Mouse (Mus musculus): ENCODE results near the gene Ptprg. TPM values are rescaled to one million over a fixed set of nuclear protein-coding genes. Genes with fewer than 3 reads are reported as not detected.
A peak's percentile ranks its signal among the peaks of the same experiment; 100 is the strongest.

The Ptprg gene
- polyA plus RNA-seq, 1 experiment, result 48.6 TPM

- TF ChIP-seq CTCF (IDR thresholded peaks at IDR 0.05; ENCODE audit: borderline replicate concordance, extremely low read depth, insufficient read depth, insufficient read length), result no peak
- no peak for TF ChIP-seq POLR2A (IDR thresholded peaks at IDR 0.05; ENCODE audit: borderline replicate concordance, extremely low read depth, insufficient read depth, insufficient read length, poor library complexity, severe bottlenecking)
- no peak for DNase-seq (ENCODE audit: low read depth)
Observed at GRCm38 (mm10) chr14:11758185-11758584, 204.9 kb downstream of the Ptprg start.

- no peak for TF ChIP-seq POLR2A (IDR thresholded peaks at IDR 0.05; ENCODE audit: borderline replicate concordance, extremely low read depth, insufficient read depth, insufficient read length, poor library complexity, severe bottlenecking)
- TF ChIP-seq CTCF (IDR thresholded peaks at IDR 0.05; ENCODE audit: borderline replicate concordance, extremely low read depth, insufficient read depth, insufficient read length), result no peak
- DNase-seq (ENCODE audit: low read depth), result peak; percentile 31
Observed at GRCm38 (mm10) chr14:11759356-11759755, 206.0 kb downstream of the Ptprg start.

DNA sequence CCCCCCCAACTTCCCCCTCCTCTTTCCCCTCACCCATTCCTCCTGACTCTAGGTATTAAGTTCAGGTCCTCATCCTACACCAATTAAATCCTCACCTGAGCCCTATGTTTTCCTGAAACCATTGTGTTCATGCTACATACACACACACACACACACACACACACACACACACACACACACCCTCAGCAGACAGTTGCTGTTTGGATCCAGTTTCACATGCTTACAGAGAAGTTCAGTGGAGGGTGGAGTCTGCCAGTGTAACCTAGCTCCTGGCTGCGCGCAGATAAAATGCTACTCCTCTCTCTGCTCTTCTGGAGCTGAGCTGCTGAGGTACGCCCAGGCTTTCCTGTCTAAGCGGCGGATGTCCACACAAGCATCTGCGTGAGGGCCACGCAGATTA, 209.7 kb downstream of the Ptprg start:
- TF ChIP-seq CTCF (IDR thresholded peaks at IDR 0.05; ENCODE audit: borderline replicate concordance, extremely low read depth, insufficient read depth, insufficient read length), result no peak
- no peak for TF ChIP-seq POLR2A (IDR thresholded peaks at IDR 0.05; ENCODE audit: borderline replicate concordance, extremely low read depth, insufficient read depth, insufficient read length, poor library complexity, severe bottlenecking)
- DNase-seq (ENCODE audit: low read depth), result no peak

DNA sequence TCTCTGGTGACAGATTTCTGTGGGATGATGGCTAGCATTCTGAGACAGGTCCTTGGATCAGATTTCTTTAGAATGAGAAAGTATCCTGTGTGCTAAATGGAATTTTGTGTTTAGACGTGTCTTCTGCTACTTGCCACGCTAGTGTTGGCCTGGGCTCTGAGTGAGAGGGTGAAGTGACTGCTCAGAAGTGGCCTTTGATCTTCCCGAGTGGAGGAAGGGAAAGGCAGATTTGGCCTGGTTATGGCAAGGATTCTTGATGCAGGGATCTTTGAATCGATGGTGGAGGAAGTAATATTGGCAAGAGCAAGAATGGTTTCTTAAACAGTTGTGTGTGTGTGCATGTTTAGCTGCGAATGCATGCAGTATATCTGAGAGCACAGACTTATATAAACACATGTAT, 219.4 kb downstream of the Ptprg start:
- no peak for TF ChIP-seq POLR2A (IDR thresholded peaks at IDR 0.05; ENCODE audit: borderline replicate concordance, extremely low read depth, insufficient read depth, insufficient read length, poor library complexity, severe bottlenecking)
- TF ChIP-seq CTCF (IDR thresholded peaks at IDR 0.05; ENCODE audit: borderline replicate concordance, extremely low read depth, insufficient read depth, insufficient read length), result no peak
- DNase-seq (ENCODE audit: low read depth), result no peak

DNA sequence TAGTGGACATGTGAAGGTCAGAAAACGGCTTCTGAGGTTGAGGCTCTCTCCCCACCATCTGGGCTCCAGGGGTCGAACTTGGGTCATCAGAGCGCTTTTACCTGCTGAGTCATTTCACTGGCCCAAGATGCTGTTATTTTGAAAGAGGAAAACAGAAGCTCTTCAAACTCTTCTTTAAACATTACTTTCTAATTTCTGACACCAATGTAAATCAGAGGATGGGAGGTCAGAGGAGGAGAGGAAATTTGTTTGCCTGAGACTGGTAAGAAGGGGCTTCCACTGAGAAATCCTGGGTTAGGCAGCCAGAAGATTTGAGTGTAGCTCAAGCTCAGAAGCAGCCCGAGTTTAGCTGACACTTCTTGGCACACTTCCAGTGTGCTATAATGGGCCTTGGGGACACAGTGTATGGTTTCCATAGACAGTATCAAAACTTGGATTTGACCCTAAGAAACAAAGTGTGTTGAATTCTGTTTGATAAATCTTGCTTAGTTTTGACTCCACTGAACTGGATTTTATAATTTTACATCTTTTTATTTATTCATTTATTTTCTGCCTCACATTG, 221.2 kb downstream of the Ptprg start:
- no peak for TF ChIP-seq CTCF (IDR thresholded peaks at IDR 0.05; ENCODE audit: borderline replicate concordance, extremely low read depth, insufficient read depth, insufficient read length)
- TF ChIP-seq POLR2A (IDR thresholded peaks at IDR 0.05; ENCODE audit: borderline replicate concordance, extremely low read depth, insufficient read depth, insufficient read length, poor library complexity, severe bottlenecking), result no peak
- DNase-seq (ENCODE audit: low read depth), result peak; percentile 76

DNA sequence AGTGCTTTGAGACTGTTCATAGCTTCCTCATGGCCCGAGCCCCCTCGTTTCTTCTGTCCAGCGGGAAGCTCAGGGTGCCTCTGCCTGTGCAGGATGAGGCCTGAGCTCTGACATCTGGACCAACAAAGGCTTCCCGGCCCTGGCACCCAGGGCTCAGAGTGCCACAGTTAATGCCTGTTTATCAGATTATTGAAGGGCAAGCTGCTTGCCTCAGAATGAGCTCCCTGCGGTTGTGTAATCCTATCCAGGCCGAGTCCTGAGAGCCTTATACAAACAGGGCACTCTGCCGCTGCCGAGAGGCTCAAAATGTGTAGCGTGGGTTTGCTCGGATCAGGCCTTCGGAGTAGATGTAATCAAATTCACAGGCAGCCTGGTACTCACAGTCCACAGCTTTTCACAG, 221.9 kb downstream of the Ptprg start:
- TF ChIP-seq POLR2A (IDR thresholded peaks at IDR 0.05; ENCODE audit: borderline replicate concordance, extremely low read depth, insufficient read depth, insufficient read length, poor library complexity, severe bottlenecking) (no peak), CTCF (IDR thresholded peaks at IDR 0.05; ENCODE audit: borderline replicate concordance, extremely low read depth, insufficient read depth, insufficient read length) (no peak)
- DNase-seq (ENCODE audit: low read depth), result peak; percentile 81

DNA sequence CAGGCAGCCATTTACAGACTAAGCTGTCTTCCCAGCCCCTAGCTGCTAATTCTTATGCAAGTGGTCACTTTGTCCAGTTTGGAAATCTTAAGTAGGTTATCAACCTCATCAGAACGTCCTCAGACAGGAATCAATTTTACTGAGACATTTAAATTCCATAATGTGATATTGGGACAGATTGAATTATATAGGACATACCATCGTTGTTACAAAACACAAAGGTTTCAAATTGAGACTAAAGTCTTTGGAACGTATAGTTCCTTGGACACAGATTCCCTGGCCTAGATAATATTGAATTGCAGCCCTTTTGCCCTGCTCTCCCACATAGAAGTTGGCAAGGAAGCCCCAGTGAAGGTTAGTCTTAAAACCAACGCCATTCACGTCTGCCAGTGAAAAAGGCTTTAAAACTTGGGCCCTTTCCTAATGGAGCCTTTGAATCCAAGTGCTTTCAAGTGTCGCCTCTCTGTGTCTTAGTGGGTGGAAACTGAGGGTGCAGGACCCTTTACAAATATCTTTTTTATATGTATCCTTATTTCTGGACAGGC, 222.7 kb downstream of the Ptprg start:
- TF ChIP-seq CTCF (IDR thresholded peaks at IDR 0.05; ENCODE audit: borderline replicate concordance, extremely low read depth, insufficient read depth, insufficient read length) (no peak), POLR2A (IDR thresholded peaks at IDR 0.05; ENCODE audit: borderline replicate concordance, extremely low read depth, insufficient read depth, insufficient read length, poor library complexity, severe bottlenecking) (no peak)
- no peak for DNase-seq (ENCODE audit: low read depth)

- no peak for TF ChIP-seq CTCF (IDR thresholded peaks at IDR 0.05; ENCODE audit: borderline replicate concordance, extremely low read depth, insufficient read depth, insufficient read length)
- no peak for TF ChIP-seq POLR2A (IDR thresholded peaks at IDR 0.05; ENCODE audit: borderline replicate concordance, extremely low read depth, insufficient read depth, insufficient read length, poor library complexity, severe bottlenecking)
- no peak for DNase-seq (ENCODE audit: low read depth)
Observed at GRCm38 (mm10) chr14:11776566-11776965, 223.2 kb downstream of the Ptprg start.

- no peak for DNase-seq (ENCODE audit: low read depth)
- no peak for TF ChIP-seq CTCF (IDR thresholded peaks at IDR 0.05; ENCODE audit: borderline replicate concordance, extremely low read depth, insufficient read depth, insufficient read length)
- TF ChIP-seq POLR2A (IDR thresholded peaks at IDR 0.05; ENCODE audit: borderline replicate concordance, extremely low read depth, insufficient read depth, insufficient read length, poor library complexity, severe bottlenecking), result no peak
Observed at GRCm38 (mm10) chr14:11791190-11791589, 237.9 kb downstream of the Ptprg start.

GRCm38 (mm10) chr14:11793847-11794246, 240.5 kb downstream of the Ptprg start:
- peak; percentile 50 for DNase-seq (ENCODE audit: low read depth)
- TF ChIP-seq CTCF (IDR thresholded peaks at IDR 0.05; ENCODE audit: borderline replicate concordance, extremely low read depth, insufficient read depth, insufficient read length) (no peak), POLR2A (IDR thresholded peaks at IDR 0.05; ENCODE audit: borderline replicate concordance, extremely low read depth, insufficient read depth, insufficient read length, poor library complexity, severe bottlenecking) (no peak)

GRCm38 (mm10) chr14:11802355-11803035, 249.2 kb downstream of the Ptprg start:
- DNase-seq (ENCODE audit: low read depth), result no peak
- TF ChIP-seq CTCF (IDR thresholded peaks at IDR 0.05; ENCODE audit: borderline replicate concordance, extremely low read depth, insufficient read depth, insufficient read length), result no peak
- no peak for TF ChIP-seq POLR2A (IDR thresholded peaks at IDR 0.05; ENCODE audit: borderline replicate concordance, extremely low read depth, insufficient read depth, insufficient read length, poor library complexity, severe bottlenecking)

DNA sequence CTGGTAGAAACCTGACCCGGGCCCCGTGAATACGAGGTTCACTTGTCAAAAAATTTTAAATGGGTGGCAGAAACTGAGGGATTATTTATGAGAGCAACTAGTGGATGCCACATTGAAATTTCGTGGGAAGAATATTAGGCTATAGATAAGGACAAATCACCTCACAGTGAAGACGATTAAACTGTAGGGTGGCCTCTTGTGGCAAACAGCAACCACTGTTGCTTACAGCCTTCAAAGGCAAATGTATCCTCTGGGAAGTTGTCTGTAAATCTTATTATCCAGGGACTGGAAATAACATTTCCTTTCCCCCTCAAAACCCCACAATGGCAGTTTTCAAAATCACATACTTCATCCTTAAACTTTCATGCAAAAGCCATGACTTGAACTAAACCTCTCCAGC, 253.3 kb downstream of the Ptprg start:
- DNase-seq (ENCODE audit: low read depth), result peak; percentile 30
- no peak for TF ChIP-seq POLR2A (IDR thresholded peaks at IDR 0.05; ENCODE audit: borderline replicate concordance, extremely low read depth, insufficient read depth, insufficient read length, poor library complexity, severe bottlenecking)
